Mouse (Mus musculus): ENCODE results near the gene Tspan33. TPM values are rescaled to one million over a fixed set of nuclear protein-coding genes. Genes with fewer than 3 reads are reported as not detected.
"Not testable (repeated sequence)": the region's sequence is repeated elsewhere in the genome, so short reads cannot be mapped to it uniquely, and the experiment has no call there.

Tspan33 gene
- polyA plus RNA-seq, 1 experiment from 2014 or later, result 7.2 TPM

DNA sequence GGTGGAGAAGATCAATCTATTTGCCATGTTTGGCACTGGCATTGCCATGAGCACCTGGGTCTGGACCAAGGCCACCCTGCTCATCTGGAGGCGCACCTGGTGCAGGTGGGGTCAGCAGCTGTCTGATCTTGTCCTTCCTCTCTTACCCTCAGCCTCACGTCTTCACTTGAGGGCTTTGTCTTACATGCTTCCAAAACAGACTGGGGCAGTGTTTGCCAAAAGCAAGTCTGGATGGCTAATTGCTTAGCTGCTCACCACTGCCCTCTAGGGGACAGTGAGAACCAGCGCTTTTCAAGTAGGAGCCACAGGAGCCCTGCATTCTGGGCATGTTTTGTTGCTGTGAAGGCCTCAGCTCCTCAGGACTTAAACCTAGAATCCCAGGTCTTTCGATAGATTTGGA, 64.4 kb downstream of the Tspan33 start:
- Histone ChIP-seq H3K36me3 (ENCODE audit: control insufficient read depth, insufficient read depth, low read length) (no peaks in the 10 kb centered on the region), H3K9ac (replicated peaks; ENCODE audit: low read depth, low read length) (no peak overlapping the region), H3K4me2 (ENCODE audit: low read depth, low read length) (no peak overlapping the region), H3K27me3 (ENCODE audit: control insufficient read depth, insufficient read depth, low read length) (no peaks in the 10 kb centered on the region), H3K4me1 (ENCODE audit: control insufficient read depth, insufficient read depth, low read length) (no peaks in the 10 kb centered on the region), H3K4me3 (ENCODE audit: low read depth, low read length) (no peak overlapping the region), H3K27ac (ENCODE audit: low read depth, low read length) (no peak overlapping the region), H3K9me3 (ENCODE audit: control insufficient read depth, low read length) (no peaks in the 10 kb centered on the region)
- ATAC-seq (ENCODE audit: low read depth), result no peak
- WGBS, result 43% methylated on average over 4 of the region's 4 CpGs

DNA sequence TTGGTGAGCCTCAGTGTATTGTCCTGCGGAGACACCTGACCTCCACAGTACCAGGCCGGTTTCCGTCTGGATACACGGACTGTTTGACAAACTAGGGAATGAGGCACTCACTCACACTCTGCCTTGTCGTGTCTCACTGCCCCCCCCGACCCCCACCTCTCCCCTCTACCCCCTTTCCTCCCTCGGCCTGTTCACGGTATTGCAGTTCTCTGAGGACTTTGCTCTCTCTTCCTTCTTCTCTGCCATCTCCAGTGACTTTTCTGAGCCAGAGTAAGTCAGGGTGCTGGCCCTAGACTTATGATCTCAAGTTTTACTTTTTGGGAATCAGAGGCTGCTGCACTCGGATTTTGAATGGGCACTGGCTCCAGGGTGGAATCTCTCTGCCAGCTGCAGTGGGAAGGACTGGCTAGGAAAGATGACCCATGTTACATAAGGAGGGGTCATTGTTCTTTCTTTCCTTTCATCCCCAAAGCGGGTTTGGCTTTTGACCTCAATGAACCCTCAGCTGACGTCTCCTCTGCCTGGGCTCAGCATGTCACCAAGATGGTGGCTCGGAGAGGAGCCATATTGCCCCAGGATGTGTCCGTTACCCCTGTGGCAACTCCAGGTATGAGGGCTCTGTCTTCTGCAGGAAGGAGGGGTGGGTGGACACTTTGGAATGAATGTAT, 65.1 kb downstream of the Tspan33 start:
- H3K9ac ChIP-seq (replicated peaks; ENCODE audit: low read depth, low read length), result no peak overlapping the region

DNA sequence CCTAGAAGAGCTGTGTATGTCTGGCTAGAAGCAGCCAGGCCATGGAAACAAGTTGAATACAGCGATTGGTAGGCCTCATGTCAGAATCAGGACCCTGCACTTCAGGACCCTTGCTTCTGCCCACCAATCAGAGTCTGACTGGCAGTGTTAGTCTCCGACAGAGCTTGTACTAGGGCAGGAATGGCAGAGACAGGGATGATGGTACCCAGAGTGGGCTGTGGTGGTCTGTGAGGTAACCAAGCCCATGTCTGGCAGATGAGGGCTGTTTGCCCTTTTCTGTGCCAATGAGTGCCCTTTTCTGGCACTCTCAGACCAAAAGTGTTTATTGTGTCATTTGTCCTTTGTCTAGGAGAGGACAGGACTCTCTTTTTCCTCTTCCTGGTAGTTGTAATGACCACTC, 66.4 kb downstream of the Tspan33 start:
- ATAC-seq (ENCODE audit: low read depth); H3K4me1 ChIP-seq (ENCODE audit: control insufficient read depth, insufficient read depth, low read length); H3K27ac ChIP-seq (ENCODE audit: low read depth, low read length); H3K9ac ChIP-seq (replicated peaks; ENCODE audit: low read depth, low read length); H3K4me2 ChIP-seq (ENCODE audit: low read depth, low read length); H3K4me3 ChIP-seq (ENCODE audit: low read depth, low read length); H3K36me3 ChIP-seq (ENCODE audit: control insufficient read depth, insufficient read depth, low read length); H3K9me3 ChIP-seq (ENCODE audit: control insufficient read depth, low read length); H3K27me3 ChIP-seq (ENCODE audit: control insufficient read depth, insufficient read depth, low read length): not testable (repeated sequence)
- 92% methylated on average over 2 of the region's 2 CpGs for WGBS

More for the DNA sequence above, 65.1 kb downstream of the Tspan33 start:
- no peak overlapping the region for H3K27ac ChIP-seq (ENCODE audit: low read depth, low read length)
- no peaks in the 10 kb centered on the region for H3K4me1 ChIP-seq (ENCODE audit: control insufficient read depth, insufficient read depth, low read length)
- WGBS, result 90% methylated on average over 13 of the region's 13 CpGs
- H3K9me3 ChIP-seq (ENCODE audit: control insufficient read depth, low read length), result no peaks in the 10 kb centered on the region
- no peak overlapping the region for H3K4me2 ChIP-seq (ENCODE audit: low read depth, low read length)
- H3K27me3 ChIP-seq (ENCODE audit: control insufficient read depth, insufficient read depth, low read length), result no peaks in the 10 kb centered on the region
- no peaks in the 10 kb centered on the region for H3K36me3 ChIP-seq (ENCODE audit: control insufficient read depth, insufficient read depth, low read length)
- no peak overlapping the region for H3K4me3 ChIP-seq (ENCODE audit: low read depth, low read length)
- no peak for ATAC-seq (ENCODE audit: low read depth)

- H3K9me3 ChIP-seq (ENCODE audit: control insufficient read depth, low read length), result no peaks in the 10 kb centered on the region
- ATAC-seq (ENCODE audit: low read depth), result no peak
- WGBS, result 87% methylated on average over 4 of the region's 4 CpGs
Observed at GRCm38 (mm10) chr6:29761282-29761681, 67.3 kb downstream of the Tspan33 start.

GRCm38 (mm10) chr6:29762524-29762923, 68.5 kb downstream of the Tspan33 start:
- ATAC-seq (ENCODE audit: low read depth), result no peak
- 64% methylated on average over 4 of the region's 4 CpGs for WGBS
- Histone ChIP-seq H3K9me3 (ENCODE audit: control insufficient read depth, low read length) (no peaks in the 10 kb centered on the region), H3K27me3 (ENCODE audit: control insufficient read depth, insufficient read depth, low read length) (no peaks in the 10 kb centered on the region), H3K4me2 (ENCODE audit: low read depth, low read length) (no peak overlapping the region), H3K4me1 (ENCODE audit: control insufficient read depth, insufficient read depth, low read length) (no peaks in the 10 kb centered on the region), H3K4me3 (ENCODE audit: low read depth, low read length) (no peak overlapping the region), H3K9ac (replicated peaks; ENCODE audit: low read depth, low read length) (no peak overlapping the region), H3K27ac (ENCODE audit: low read depth, low read length) (no peak overlapping the region), H3K36me3 (ENCODE audit: control insufficient read depth, insufficient read depth, low read length) (no peaks in the 10 kb centered on the region)

More at GRCm38 (mm10) chr6:29761282-29761681, 67.3 kb downstream of the Tspan33 start:
- no peaks in the 10 kb centered on the region for H3K4me1 ChIP-seq (ENCODE audit: control insufficient read depth, insufficient read depth, low read length)
- no peak overlapping the region for H3K27ac ChIP-seq (ENCODE audit: low read depth, low read length)
- H3K36me3 ChIP-seq (ENCODE audit: control insufficient read depth, insufficient read depth, low read length), result no peaks in the 10 kb centered on the region
- H3K4me2 ChIP-seq (ENCODE audit: low read depth, low read length), result no peak overlapping the region
- H3K4me3 ChIP-seq (ENCODE audit: low read depth, low read length), result no peak overlapping the region
- H3K27me3 ChIP-seq (ENCODE audit: control insufficient read depth, insufficient read depth, low read length), result no peaks in the 10 kb centered on the region
- H3K9ac ChIP-seq (replicated peaks; ENCODE audit: low read depth, low read length), result no peak overlapping the region

- ATAC-seq (ENCODE audit: low read depth), result no peak
- Histone ChIP-seq H3K36me3 (ENCODE audit: control insufficient read depth, insufficient read depth, low read length) (no peaks in the 10 kb centered on the region), H3K9me3 (ENCODE audit: control insufficient read depth, low read length) (no peaks in the 10 kb centered on the region), H3K27me3 (ENCODE audit: control insufficient read depth, insufficient read depth, low read length) (no peaks in the 10 kb centered on the region), H3K4me2 (ENCODE audit: low read depth, low read length) (no peak overlapping the region), H3K4me1 (ENCODE audit: control insufficient read depth, insufficient read depth, low read length) (peaks cover 6% of the 10 kb centered on the region; the same call in 1 of the 2 replicates), H3K27ac (ENCODE audit: low read depth, low read length) (no peak overlapping the region), H3K4me3 (ENCODE audit: low read depth, low read length) (no peak overlapping the region), H3K9ac (replicated peaks; ENCODE audit: low read depth, low read length) (no peak overlapping the region)
- WGBS, result 95% methylated on average over 2 of the region's 2 CpGs
Observed at GRCm38 (mm10) chr6:29766874-29767273, 72.9 kb downstream of the Tspan33 start.

Other genes with a start within 250 kb of the Tspan33 start
- 281 and 350 TPM in 2 replicates for gene Atp6v1f, start 226.5 kb upstream of the Tspan33 start, polyA plus RNA-seq (2014; fragmentation: Nextera tagmentation; extraction: Ambion mirVana)
- gene Atp6v1fnb, start 222.8 kb upstream of the Tspan33 start, polyA plus RNA-seq (2014; fragmentation: Nextera tagmentation; extraction: Ambion mirVana), result 0.55 and 0.70 TPM in 2 replicates
- 15.1 and 20.6 TPM in 2 replicates for gene Kcp, start 186.3 kb upstream of the Tspan33 start, polyA plus RNA-seq (2014; fragmentation: Nextera tagmentation; extraction: Ambion mirVana)
- 0.95 and 2.3 TPM in 2 replicates for gene Irf5, start 167.6 kb upstream of the Tspan33 start, polyA plus RNA-seq (2014; fragmentation: Nextera tagmentation; extraction: Ambion mirVana)
- 83.1 and 104 TPM in 2 replicates for gene Tnpo3, start 84.3 kb upstream of the Tspan33 start, polyA plus RNA-seq (2014; fragmentation: Nextera tagmentation; extraction: Ambion mirVana)
- 9.2 and 14.5 TPM in 2 replicates for gene Smo, start 41.3 kb downstream of the Tspan33 start, polyA plus RNA-seq (2014; fragmentation: Nextera tagmentation; extraction: Ambion mirVana)
- gene Ahcyl2, start 73.8 kb downstream of the Tspan33 start, polyA plus RNA-seq (2014; fragmentation: Nextera tagmentation; extraction: Ambion mirVana), result 27.3 and 28.9 TPM in 2 replicates
- gene Strip2, start 222.8 kb downstream of the Tspan33 start, polyA plus RNA-seq (2014; fragmentation: Nextera tagmentation; extraction: Ambion mirVana), result 3.4 and 4.3 TPM in 2 replicates

Data from neural tube, embryonic 14.5 days (tissue).